Mouse (Mus musculus): Measurements from ENCODE around the gene Pcnt. TPM values are rescaled to one million over a fixed set of nuclear protein-coding genes. Genes with fewer than 3 reads are reported as not detected.
A peak's percentile ranks its signal among the peaks of the same experiment; 100 is the strongest.

Pcnt gene
- polyA plus RNA-seq, 1 experiment from 2014 or later: 18.1 TPM

- Histone ChIP-seq H3K27me3 (no peaks in the 10 kb centered on the region), H3K36me3 (0 out of 2 replicates have a peak, but pooled peaks cover 3% of the 10 kb centered on the region)
- WGBS: 53% methylated on average over 5 of the region's 5 CpGs
Measured at GRCm38 (mm10) chr10:76455289-76455688, 12.7 kb upstream of the Pcnt start.

GRCm38 (mm10) chr10:76448851-76449250 lies 6.3 kb upstream of the Pcnt start, which contains the start of gene 2610028H24Rik:
Gene 2610028H24Rik (plus strand): TSS chr10:76449081.
- H3K4me1 ChIP-seq: peaks cover 5% of the 10 kb centered on the region
- H3K9ac ChIP-seq: no peak within 1 kb of the TSS
- no peak within 1 kb of the TSS for H3K4me3 ChIP-seq (replicated peaks)
- H3K27ac ChIP-seq (replicated peaks): no peak within 1 kb of the TSS; the same call in 1 of the 2 replicates
- H3K27me3 ChIP-seq: no peaks in the 10 kb centered on the region
- ATAC-seq (ENCODE audit: insufficient number of reproducible peaks, low FRiP score, low TSS enrichment, low read depth): no peak
- no peaks in the 10 kb centered on the region for H3K36me3 ChIP-seq
- no peaks in the 10 kb centered on the region for H3K9me3 ChIP-seq (replicated peaks)
- H3K4me2 ChIP-seq (replicated peaks): no peak within 1 kb of the TSS
- WGBS: 61% methylated on average over 5 of the region's 5 CpGs

More at GRCm38 (mm10) chr10:76455289-76455688, 12.7 kb upstream of the Pcnt start:
- Histone ChIP-seq H3K4me2 (replicated peaks) (no peak overlapping the region), H3K9me3 (replicated peaks) (no peaks in the 10 kb centered on the region), H3K4me3 (replicated peaks) (no peak overlapping the region), H3K4me1 (no peaks in the 10 kb centered on the region), H3K9ac (no peak overlapping the region), H3K27ac (replicated peaks) (no peak overlapping the region)
- no peak for ATAC-seq (ENCODE audit: insufficient number of reproducible peaks, low FRiP score, low TSS enrichment, low read depth)

DNA sequence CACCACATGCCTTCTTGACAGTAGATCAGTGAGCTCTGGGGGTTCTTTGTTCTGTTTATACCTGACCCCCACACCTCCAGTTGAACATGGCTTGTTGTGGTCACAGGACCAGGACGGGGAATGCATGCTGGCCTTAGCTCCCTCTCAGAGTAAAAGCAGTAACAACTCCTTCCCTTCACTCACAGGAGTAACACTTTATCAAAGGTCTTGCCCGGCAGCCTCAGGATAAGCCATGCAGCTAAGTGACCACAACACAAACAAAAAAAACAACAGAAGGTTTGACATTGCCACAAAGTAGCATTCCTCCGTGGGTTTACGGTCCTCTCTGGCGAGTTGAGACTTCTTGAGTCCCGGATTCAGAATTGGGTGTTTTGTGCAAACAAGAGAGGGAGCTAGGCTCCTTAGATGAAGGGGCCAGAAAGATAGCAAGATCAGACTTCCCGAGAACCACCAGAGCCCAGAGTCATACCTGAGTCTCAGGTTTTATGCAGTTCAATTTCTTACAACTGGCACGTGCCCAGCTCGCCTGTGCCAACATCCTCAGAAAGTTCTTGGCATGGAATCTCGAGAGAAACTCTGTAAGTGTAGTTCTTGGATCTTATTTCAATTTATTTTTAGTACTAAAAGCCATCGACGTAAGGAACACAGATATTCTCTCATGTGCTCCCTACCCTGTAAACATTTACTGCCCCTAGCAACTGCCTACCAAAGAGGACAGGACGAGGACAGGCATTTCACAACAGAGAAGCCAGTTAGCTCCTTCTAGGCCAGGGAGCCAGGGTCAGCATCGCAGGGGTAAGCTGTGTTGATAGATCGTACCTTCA lies 5.0 kb upstream of the Pcnt start:
- no peak overlapping the region for H3K9ac ChIP-seq
- no peak overlapping the region for H3K4me2 ChIP-seq (replicated peaks)
- peaks cover 13% of the 10 kb centered on the region for H3K4me1 ChIP-seq
- 68% methylated on average over 15 of the region's 15 CpGs for WGBS
- no peaks in the 10 kb centered on the region for H3K9me3 ChIP-seq (replicated peaks)
- no peaks in the 10 kb centered on the region for H3K36me3 ChIP-seq
- no peak overlapping the region; the same call in 1 of the 2 replicates for H3K27ac ChIP-seq (replicated peaks)
- H3K4me3 ChIP-seq (replicated peaks): no peak overlapping the region
- H3K27me3 ChIP-seq: no peaks in the 10 kb centered on the region
- ATAC-seq (ENCODE audit: insufficient number of reproducible peaks, low FRiP score, low TSS enrichment, low read depth): no peak

DNA sequence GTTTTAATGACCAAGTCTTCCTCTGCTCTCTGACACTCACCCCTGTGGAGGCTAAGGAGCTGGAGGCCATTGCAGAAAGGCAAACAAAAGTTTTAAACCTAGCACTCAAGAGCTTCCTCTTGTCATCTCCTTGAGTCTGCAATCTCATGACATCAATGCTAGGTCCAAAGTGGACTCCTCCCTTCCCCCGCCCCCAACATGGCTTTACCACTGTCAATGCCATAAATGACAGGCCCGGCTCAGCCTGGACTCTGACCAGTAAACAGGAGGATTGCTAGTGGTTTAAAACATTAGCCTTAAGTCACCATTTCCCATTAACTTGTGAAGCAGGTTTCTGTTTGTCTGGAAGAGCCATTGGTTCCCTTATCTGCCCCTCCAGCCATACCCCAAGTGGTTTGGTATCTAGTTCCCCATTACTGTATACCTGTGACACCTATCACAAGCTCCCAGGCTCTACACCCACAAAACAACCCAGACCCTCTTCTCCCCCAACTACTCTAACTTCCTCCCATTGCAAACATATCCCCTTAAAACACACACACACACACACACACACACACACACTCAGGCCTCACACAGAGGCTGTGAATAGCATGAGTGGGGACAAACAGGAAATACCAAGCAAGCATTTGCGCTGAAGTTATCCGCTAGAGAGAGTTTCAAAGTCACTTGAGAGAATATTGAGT lies 3.6 kb upstream of the Pcnt start:
- Histone ChIP-seq H3K9ac (no peak overlapping the region), H3K9me3 (replicated peaks) (no peaks in the 10 kb centered on the region), H3K27ac (replicated peaks) (no peak overlapping the region), H3K27me3 (no peaks in the 10 kb centered on the region), H3K4me3 (replicated peaks) (no peak overlapping the region), H3K4me2 (replicated peaks) (no peak overlapping the region), H3K36me3 (no peaks in the 10 kb centered on the region), H3K4me1 (peaks cover 20% of the 10 kb centered on the region)
- ATAC-seq (ENCODE audit: insufficient number of reproducible peaks, low FRiP score, low TSS enrichment, low read depth): no peak
- 72% methylated on average over 4 of the region's 4 CpGs for WGBS

DNA sequence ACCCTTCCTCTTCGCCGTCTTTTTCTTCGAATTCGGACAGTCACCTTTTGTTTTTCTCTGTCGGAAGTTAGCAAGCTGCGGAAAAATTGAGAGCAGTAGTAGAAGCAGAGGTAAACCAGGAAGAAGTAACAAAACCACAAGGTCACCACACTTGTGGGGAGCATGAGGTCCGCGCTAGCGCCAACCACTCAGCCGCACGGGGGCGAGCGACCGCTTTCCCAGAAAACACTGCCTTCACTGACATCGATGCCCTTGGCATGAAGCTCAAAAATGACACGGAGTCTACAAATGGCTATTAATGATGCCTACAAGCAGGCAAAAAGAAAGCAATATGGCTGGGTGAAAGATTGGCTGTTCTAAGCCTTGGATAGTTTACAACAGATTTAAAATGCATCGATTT lies 2.3 kb downstream of the Pcnt start, which contains the start of gene AC141477.1:
TSS of gene AC141477.1 (minus strand) at position 164 of the 400 bp plus-strand sequence.
- ATAC-seq (ENCODE audit: insufficient number of reproducible peaks, low FRiP score, low TSS enrichment, low read depth): no peak
- no peaks in the 10 kb centered on the region for H3K9me3 ChIP-seq (replicated peaks)
- H3K4me1 ChIP-seq: peaks cover 17% of the 10 kb centered on the region
- peak within 1 kb of the TSS; percentile 82; the same call in 1 of the 2 replicates for H3K4me2 ChIP-seq (replicated peaks)
- no peaks in the 10 kb centered on the region for H3K27me3 ChIP-seq
- 0 out of 2 replicates have a peak within 1 kb of the TSS, but pooled peaks have one; percentile 79 for H3K4me3 ChIP-seq (replicated peaks)
- H3K9ac ChIP-seq: 0 out of 2 replicates have a peak within 1 kb of the TSS, but pooled peaks have one; percentile 73
- WGBS: 95% methylated on average over 17 of the region's 17 CpGs
- H3K27ac ChIP-seq (replicated peaks): no peak within 1 kb of the TSS
- peaks cover 41% of the 10 kb centered on the region for H3K36me3 ChIP-seq

- H3K4me1 ChIP-seq: peaks cover 17% of the 10 kb centered on the region
- H3K9ac ChIP-seq: no peak overlapping the region
- no peaks in the 10 kb centered on the region for H3K27me3 ChIP-seq
- ATAC-seq (ENCODE audit: insufficient number of reproducible peaks, low FRiP score, low TSS enrichment, low read depth): no peak
- H3K36me3 ChIP-seq: peaks cover 51% of the 10 kb centered on the region
- no peak overlapping the region for H3K4me2 ChIP-seq (replicated peaks)
- WGBS: 87% methylated on average over 9 of the region's 9 CpGs
- H3K9me3 ChIP-seq (replicated peaks): no peaks in the 10 kb centered on the region
- H3K4me3 ChIP-seq (replicated peaks): no peak overlapping the region
- H3K27ac ChIP-seq (replicated peaks): no peak overlapping the region
Measured at GRCm38 (mm10) chr10:76439107-76439890, 3.3 kb downstream of the Pcnt start.

- H3K36me3 ChIP-seq: peaks cover 96% of the 10 kb centered on the region
Measured at GRCm38 (mm10) chr10:76433925-76434324, 8.7 kb downstream of the Pcnt start.

DNA sequence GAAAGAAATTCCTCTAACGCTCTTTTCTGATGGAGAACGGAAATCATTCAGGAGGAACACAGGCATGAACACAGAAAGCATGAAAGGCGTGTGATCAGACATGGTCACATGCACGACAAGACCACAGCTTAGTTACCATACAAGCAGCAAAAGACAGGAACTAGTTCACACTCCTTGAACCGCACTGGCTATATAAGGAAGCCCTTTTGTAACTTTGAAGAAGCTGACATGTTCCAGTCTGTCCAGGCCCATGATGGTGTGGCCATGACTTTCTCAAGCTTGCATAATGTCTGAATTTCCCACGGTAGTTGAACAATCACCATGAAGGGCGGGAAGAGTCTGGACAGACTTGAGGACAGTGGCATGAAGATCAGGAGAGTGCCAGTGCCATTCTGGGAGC lies 16.9 kb downstream of the Pcnt start:
- no peak for ATAC-seq (ENCODE audit: insufficient number of reproducible peaks, low FRiP score, low TSS enrichment, low read depth)
- WGBS: 95% methylated on average over 7 of the region's 7 CpGs
- H3K36me3 ChIP-seq: peaks cover 96% of the 10 kb centered on the region

More at GRCm38 (mm10) chr10:76433925-76434324, 8.7 kb downstream of the Pcnt start:
- Histone ChIP-seq H3K4me2 (replicated peaks) (no peak overlapping the region), H3K4me3 (replicated peaks) (no peak overlapping the region), H3K27me3 (no peaks in the 10 kb centered on the region), H3K9me3 (replicated peaks) (no peaks in the 10 kb centered on the region), H3K4me1 (no peaks in the 10 kb centered on the region), H3K27ac (replicated peaks) (no peak overlapping the region), H3K9ac (no peak overlapping the region)
- ATAC-seq (ENCODE audit: insufficient number of reproducible peaks, low FRiP score, low TSS enrichment, low read depth): no peak
- WGBS: 93% methylated on average over 11 of the region's 11 CpGs

DNA sequence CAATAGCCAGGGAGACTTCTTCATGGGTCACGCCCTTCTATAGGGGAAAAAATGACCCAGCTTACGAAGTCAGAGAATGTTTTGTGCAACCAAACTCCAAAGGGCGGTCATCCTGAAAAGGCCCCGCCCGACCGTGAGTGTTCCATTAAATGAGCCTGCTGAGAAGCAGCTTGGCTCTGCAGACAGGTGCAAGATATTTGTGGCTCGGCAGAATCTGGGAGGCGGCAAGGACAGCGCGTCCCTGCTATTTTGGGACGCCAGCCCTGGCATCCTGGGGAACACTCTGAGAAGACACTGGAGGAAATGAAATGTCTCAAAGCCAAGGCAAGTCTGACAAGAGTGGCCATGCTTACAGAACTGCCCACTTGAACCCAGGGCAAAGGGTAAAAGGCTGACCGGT lies 25.8 kb downstream of the Pcnt start:
- H3K4me3 ChIP-seq (replicated peaks): no peak overlapping the region
- no peak overlapping the region for H3K27ac ChIP-seq (replicated peaks)
- WGBS: 87% methylated on average over 12 of the region's 12 CpGs
- H3K36me3 ChIP-seq: peaks cover 92% of the 10 kb centered on the region
- H3K9me3 ChIP-seq (replicated peaks): no peaks in the 10 kb centered on the region
- H3K9ac ChIP-seq: no peak overlapping the region
- H3K4me2 ChIP-seq (replicated peaks): no peak overlapping the region
- no peaks in the 10 kb centered on the region for H3K4me1 ChIP-seq
- H3K27me3 ChIP-seq: no peaks in the 10 kb centered on the region
- ATAC-seq (ENCODE audit: insufficient number of reproducible peaks, low FRiP score, low TSS enrichment, low read depth): no peak

More for the DNA sequence above, 16.9 kb downstream of the Pcnt start:
- Histone ChIP-seq H3K4me1 (no peaks in the 10 kb centered on the region), H3K27ac (replicated peaks) (no peak overlapping the region), H3K27me3 (no peaks in the 10 kb centered on the region), H3K9me3 (replicated peaks) (no peaks in the 10 kb centered on the region), H3K4me2 (replicated peaks) (no peak overlapping the region), H3K9ac (no peak overlapping the region), H3K4me3 (replicated peaks) (no peak overlapping the region)

GRCm38 (mm10) chr10:76408520-76408919 lies 34.1 kb downstream of the Pcnt start:
- no peak overlapping the region for H3K9ac ChIP-seq
- no peaks in the 10 kb centered on the region for H3K4me1 ChIP-seq
- WGBS: 93% methylated on average over 10 of the region's 10 CpGs
- no peak overlapping the region for H3K27ac ChIP-seq (replicated peaks)
- H3K27me3 ChIP-seq: no peaks in the 10 kb centered on the region
- H3K4me2 ChIP-seq (replicated peaks): no peak overlapping the region
- peaks cover 78% of the 10 kb centered on the region for H3K36me3 ChIP-seq
- no peak for ATAC-seq (ENCODE audit: insufficient number of reproducible peaks, low FRiP score, low TSS enrichment, low read depth)
- H3K4me3 ChIP-seq (replicated peaks): no peak overlapping the region
- no peaks in the 10 kb centered on the region for H3K9me3 ChIP-seq (replicated peaks)

- Histone ChIP-seq H3K27me3 (no peaks in the 10 kb centered on the region), H3K9ac (no peak overlapping the region), H3K9me3 (replicated peaks) (no peaks in the 10 kb centered on the region), H3K4me2 (replicated peaks) (no peak overlapping the region), H3K4me1 (no peaks in the 10 kb centered on the region), H3K27ac (replicated peaks) (no peak overlapping the region), H3K36me3 (peaks cover 53% of the 10 kb centered on the region), H3K4me3 (replicated peaks) (no peak overlapping the region)
- no peak for ATAC-seq (ENCODE audit: insufficient number of reproducible peaks, low FRiP score, low TSS enrichment, low read depth)
- WGBS: 94% methylated on average over 12 of the region's 12 CpGs
Measured at GRCm38 (mm10) chr10:76392596-76392995, 50.0 kb downstream of the Pcnt start.
